Mouse (Mus musculus) heart, adult 9 months (tissue): ENCODE measurements around the gene Rpl10.

Experiments used
- DNase-seq, 2 experiments: peaks; one replicate each; pipeline ENCODE4 v3.0.0; 2022; ENCODE audit warnings: low spot score in 2 of 2

The Rpl10 gene

GRCm38 (mm10) chrX:74281041-74281731 is 10.6 kb downstream of the Rpl10 start:
- no peak for DNase-seq

- DNase-seq: peak; percentile 87 to 88
Observed at GRCm38 (mm10) chrX:74281732-74282394, 11.3 kb downstream of the Rpl10 start, which contains the start of the genes Taz and Dnase1l1. Gene Taz, plus strand, starts transcription at chrX:74281912. Gene Dnase1l1, minus strand, starts transcription at chrX:74282337.

GRCm38 (mm10) chrX:74282395-74283091 is 11.9 kb downstream of the Rpl10 start:
- DNase-seq: peak; percentile 83 to 89

GRCm38 (mm10) chrX:74283092-74283437 is 12.5 kb downstream of the Rpl10 start:
- no peak for DNase-seq

GRCm38 (mm10) chrX:74293431-74293830 is 22.8 kb downstream of the Rpl10 start:
- no peak for DNase-seq

DNA sequence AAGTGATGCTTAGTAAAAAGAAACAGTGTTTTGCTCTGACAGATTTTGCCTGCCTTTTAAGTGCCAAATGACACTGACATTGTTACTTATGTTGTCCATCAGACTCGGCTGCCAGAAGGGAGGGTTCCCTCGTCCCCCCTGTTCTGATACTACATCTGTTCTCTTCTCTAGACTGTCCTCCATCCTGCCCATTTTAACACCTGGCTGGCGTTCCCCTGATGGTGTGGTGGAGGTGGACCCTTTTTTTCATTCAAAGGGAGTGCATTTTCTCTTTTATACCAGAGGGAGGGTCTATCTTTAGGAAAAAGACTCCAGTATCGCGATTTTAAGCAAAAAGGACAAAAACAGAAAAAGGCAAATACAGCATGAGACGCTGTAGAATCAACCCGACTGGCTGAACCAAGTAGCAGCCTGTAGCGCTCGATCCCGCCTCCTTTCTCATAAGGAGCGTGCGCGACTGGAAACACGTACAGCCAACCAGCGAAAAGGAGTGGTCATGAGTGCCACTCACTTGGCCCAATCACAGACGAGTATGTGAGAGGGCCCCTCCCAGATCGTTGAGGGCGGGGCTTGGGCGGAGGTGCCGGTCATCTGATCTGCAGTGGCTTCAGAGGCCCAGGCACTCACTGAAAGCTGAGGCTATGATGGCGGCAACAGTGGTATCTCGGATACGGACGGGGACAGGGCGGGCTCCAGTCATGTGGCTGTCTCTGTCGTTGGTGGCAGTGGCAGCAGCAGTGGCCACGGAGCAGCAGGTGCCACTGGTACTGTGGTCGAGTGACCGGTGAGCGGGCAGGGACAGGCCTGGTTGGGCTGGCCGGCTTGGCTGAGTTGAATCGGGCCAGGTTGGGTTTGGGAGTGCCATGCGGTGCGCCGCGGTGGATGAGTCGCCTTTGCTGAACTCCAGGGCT is 26.2 kb downstream of the Rpl10 start, which contains the start of gene Atp6ap1:
Atp6ap1 (plus strand) TSS at position 560 of the 911 bp plus-strand sequence.
- DNase-seq: peak; percentile 94 to 96

GRCm38 (mm10) chrX:74298348-74298747 is 27.7 kb downstream of the Rpl10 start:
- no peak for DNase-seq

GRCm38 (mm10) chrX:74299721-74300120 is 29.1 kb downstream of the Rpl10 start:
- no peak for DNase-seq

DNA sequence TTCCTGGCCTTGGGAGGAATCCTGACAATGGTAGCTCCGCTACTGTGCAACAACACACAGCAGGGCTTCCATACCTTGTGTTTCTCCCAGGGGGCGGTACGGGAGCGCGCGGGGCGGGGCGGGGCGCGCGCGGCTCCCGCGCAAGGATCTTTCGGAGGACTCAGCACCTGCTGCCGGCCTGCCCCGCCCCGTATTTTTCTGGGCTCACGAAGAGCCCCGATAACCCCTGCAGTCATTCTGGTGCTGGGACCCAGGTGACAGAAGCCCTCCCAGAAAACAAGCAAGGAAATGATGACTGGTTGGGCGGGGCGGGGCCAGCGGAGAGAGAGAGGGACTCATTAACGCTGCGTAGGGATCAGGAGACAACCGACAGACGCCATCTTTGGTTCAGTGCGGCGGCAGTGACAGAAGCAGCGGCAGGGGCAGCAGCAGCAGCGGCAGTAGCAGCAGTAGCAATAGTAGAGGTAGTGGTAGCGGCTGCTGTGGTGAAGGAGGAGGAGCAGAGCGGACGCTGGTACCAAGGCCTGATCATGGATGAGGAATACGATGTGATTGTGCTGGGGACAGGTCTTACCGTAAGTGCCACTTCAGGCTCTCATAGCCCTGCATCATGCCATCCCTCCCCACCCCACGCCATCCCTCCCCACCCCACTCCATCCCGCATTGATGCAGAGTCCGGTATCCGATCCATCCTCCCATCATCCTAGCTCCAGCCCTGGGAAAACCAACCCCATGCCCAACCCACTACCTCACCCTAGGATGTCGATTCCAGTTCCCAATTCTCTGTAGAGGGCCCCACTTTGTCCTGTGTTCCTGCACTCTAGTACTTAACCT is 34.5 kb downstream of the Rpl10 start, which contains the start of gene Gdi1:
Gdi1 (plus strand) TSS at position 132 of the 834 bp plus-strand sequence.
- DNase-seq: peak; percentile 59 to 74

DNA sequence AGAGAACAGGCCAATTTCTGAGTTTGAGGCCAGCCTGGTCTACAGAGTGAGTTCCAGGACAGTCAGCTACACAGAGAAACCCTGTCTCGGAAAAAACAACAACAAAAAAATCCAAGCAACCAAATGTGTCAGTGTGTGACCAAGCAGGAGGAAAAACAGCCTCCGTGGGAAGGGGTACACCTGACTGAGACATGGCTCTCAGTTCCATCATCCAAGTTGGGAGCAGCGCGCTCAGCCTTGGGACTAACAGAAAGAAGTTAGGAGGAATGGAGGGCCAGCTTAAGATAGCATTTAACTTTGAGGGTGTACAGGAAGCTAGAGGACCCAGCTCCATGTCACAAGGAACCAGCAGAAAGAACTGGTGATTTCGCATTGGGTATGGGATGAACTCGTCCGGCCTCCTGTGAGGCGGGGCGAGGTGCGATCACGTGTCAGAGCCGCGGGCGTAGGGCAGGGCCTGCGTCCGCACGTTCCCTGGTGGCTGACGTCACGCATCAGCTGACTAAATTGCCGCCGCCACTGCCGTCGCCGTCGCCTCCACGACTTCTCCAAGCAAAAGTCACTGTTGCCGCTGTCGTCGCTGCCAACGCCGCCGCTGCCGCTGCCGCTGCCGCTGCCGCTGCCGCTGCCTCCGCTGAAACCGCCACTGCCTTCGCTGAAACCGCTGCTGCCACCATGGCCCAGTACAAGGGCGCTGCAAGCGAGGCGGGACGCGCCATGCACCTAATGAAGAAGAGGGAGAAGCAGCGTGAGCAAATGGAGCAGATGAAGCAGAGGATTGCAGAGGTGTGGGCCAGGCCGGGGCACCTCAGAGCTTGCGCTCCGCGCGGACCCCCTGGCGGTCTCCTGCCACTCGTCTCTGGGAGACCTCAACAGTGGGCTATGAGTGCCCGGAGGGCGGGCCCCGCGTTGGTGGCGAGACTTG is 42.2 kb downstream of the Rpl10 start, which contains the start of gene Fam50a:
Fam50a (plus strand) TSS at position 494 of the 925 bp plus-strand sequence.
- DNase-seq: peak; percentile 87 to 88
